Mouse (Mus musculus) CD4-positive, CD25-positive, alpha-beta regulatory T cell, adult 4 months (primary cell): ENCODE data around the gene Rhobtb3. TPM values are rescaled to one million over a fixed set of nuclear protein-coding genes. Genes with fewer than 3 reads are reported as not detected.

ENCODE experiments used
- polyA plus RNA-seq, 2 experiments: library from polyadenylated mRNA; unstranded; fragments of 100-300 nt; shearing (Covaris generic); gene quantifications; one replicate each; pipeline ENCODE4 v1.2.1; 2017

Gene Rhobtb3
- polyA plus RNA-seq, 2 experiments from 2014 or later: 0.11 to 0.16 TPM

Other genes starting within 250 kb of the Rhobtb3 start
- 1 to 10 TPM; 3.4 to 3.5 TPM for gene Ell2, start 237.2 kb downstream of the Rhobtb3 start, polyA plus RNA-seq
- 100 to 1,000 TPM; 240 to 300 TPM for gene Glrx, start 104.1 kb downstream of the Rhobtb3 start, polyA plus RNA-seq
- gene Spata9, start 23.2 kb upstream of the Rhobtb3 start, polyA plus RNA-seq: not detected
- gene Rfesd, start 74.8 kb upstream of the Rhobtb3 start, polyA plus RNA-seq: 10 to 100 TPM; 34.3 to 37.4 TPM
- gene Gpr150, start 113.1 kb upstream of the Rhobtb3 start, polyA plus RNA-seq: not detected
- gene Arsk, start 154.7 kb upstream of the Rhobtb3 start, polyA plus RNA-seq: 1 to 10 TPM; 5.7 to 7.7 TPM
- gene Ttc37, start 154.8 kb upstream of the Rhobtb3 start, polyA plus RNA-seq: 10 to 100 TPM; 11.9 to 16.8 TPM